Mouse (Mus musculus): ENCODE results near the gene Nme8. TPM values are rescaled to one million over a fixed set of nuclear protein-coding genes. Genes with fewer than 3 reads are reported as not detected.

Nme8 gene
- polyA plus RNA-seq, 1 experiment = not detected

DNA sequence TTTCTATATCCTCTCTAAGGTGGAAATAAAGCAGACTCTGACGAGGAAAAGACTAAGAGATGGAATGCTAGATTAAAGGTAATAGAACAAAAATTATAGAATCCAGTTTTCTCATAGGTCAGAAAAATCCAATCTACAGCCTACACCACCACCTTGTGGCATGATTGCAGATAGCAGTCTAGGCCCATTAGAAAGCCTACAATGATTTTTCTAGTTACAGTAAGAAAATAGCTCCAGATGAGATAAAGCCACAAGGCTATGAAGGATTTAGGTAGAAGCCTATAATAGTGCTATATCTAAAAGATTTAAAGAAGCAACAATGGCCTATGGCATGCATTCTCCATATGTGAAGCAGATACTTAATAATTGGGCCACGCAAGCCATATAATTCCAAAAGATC, 13.6 kb downstream of the Nme8 start:
- Histone ChIP-seq H3K27ac (ENCODE audit: control insufficient read depth, insufficient read depth, low read length) (no peak overlapping the region), H3K4me3 (ENCODE audit: control insufficient read depth, insufficient read depth, low read length) (no peak overlapping the region), H3K36me3 (ENCODE audit: control insufficient read depth, insufficient read depth, low read length) (no peaks in the 10 kb centered on the region), H3K4me1 (replicated peaks; ENCODE audit: control insufficient read depth, insufficient read depth, low read length) (no peaks in the 10 kb centered on the region), H3K27me3 (ENCODE audit: control insufficient read depth, insufficient read depth, low read length) (no peaks in the 10 kb centered on the region)
- no peak for TF ChIP-seq CTCF (IDR thresholded peaks at IDR 0.05; ENCODE audit: borderline replicate concordance, control insufficient read depth, extremely low read depth, insufficient read depth, low read length, poor library complexity)
- TF ChIP-seq POLR2A (IDR thresholded peaks at IDR 0.05; ENCODE audit: control insufficient read depth, extremely low read depth, insufficient read depth, low read length, poor library complexity) = no peak
- DNase-seq = no peak
- WGBS = 60% methylated on average over 2 of the region's 2 CpGs

GRCm38 (mm10) chr13:19682879-19683640, 14.5 kb downstream of the Nme8 start:
- no peak for DNase-seq
- H3K27ac ChIP-seq (ENCODE audit: control insufficient read depth, insufficient read depth, low read length) = no peak overlapping the region
- no peaks in the 10 kb centered on the region for H3K27me3 ChIP-seq (ENCODE audit: control insufficient read depth, insufficient read depth, low read length)
- H3K4me3 ChIP-seq (ENCODE audit: control insufficient read depth, insufficient read depth, low read length) = no peak overlapping the region
- H3K36me3 ChIP-seq (ENCODE audit: control insufficient read depth, insufficient read depth, low read length) = no peaks in the 10 kb centered on the region
- TF ChIP-seq CTCF (IDR thresholded peaks at IDR 0.05; ENCODE audit: borderline replicate concordance, control insufficient read depth, extremely low read depth, insufficient read depth, low read length, poor library complexity) = no peak
- TF ChIP-seq POLR2A (IDR thresholded peaks at IDR 0.05; ENCODE audit: control insufficient read depth, extremely low read depth, insufficient read depth, low read length, poor library complexity) = no peak
- 93% methylated on average over 8 of the region's 8 CpGs for WGBS
- H3K4me1 ChIP-seq (replicated peaks; ENCODE audit: control insufficient read depth, insufficient read depth, low read length) = no peaks in the 10 kb centered on the region

GRCm38 (mm10) chr13:19674601-19675000, 23.0 kb downstream of the Nme8 start:
- H3K4me3 ChIP-seq (ENCODE audit: control insufficient read depth, insufficient read depth, low read length) = no peak overlapping the region
- TF ChIP-seq CTCF (IDR thresholded peaks at IDR 0.05; ENCODE audit: borderline replicate concordance, control insufficient read depth, extremely low read depth, insufficient read depth, low read length, poor library complexity) (no peak), POLR2A (IDR thresholded peaks at IDR 0.05; ENCODE audit: control insufficient read depth, extremely low read depth, insufficient read depth, low read length, poor library complexity) (no peak)
- no peak overlapping the region for H3K27ac ChIP-seq (ENCODE audit: control insufficient read depth, insufficient read depth, low read length)
- no peak for DNase-seq
- H3K27me3 ChIP-seq (ENCODE audit: control insufficient read depth, insufficient read depth, low read length) = no peaks in the 10 kb centered on the region
- no peaks in the 10 kb centered on the region for H3K36me3 ChIP-seq (ENCODE audit: control insufficient read depth, insufficient read depth, low read length)
- no peaks in the 10 kb centered on the region for H3K4me1 ChIP-seq (replicated peaks; ENCODE audit: control insufficient read depth, insufficient read depth, low read length)

- Histone ChIP-seq H3K27ac (ENCODE audit: control insufficient read depth, insufficient read depth, low read length) (no peak overlapping the region), H3K4me3 (ENCODE audit: control insufficient read depth, insufficient read depth, low read length) (no peak overlapping the region), H3K36me3 (ENCODE audit: control insufficient read depth, insufficient read depth, low read length) (no peaks in the 10 kb centered on the region), H3K27me3 (ENCODE audit: control insufficient read depth, insufficient read depth, low read length) (no peaks in the 10 kb centered on the region), H3K4me1 (replicated peaks; ENCODE audit: control insufficient read depth, insufficient read depth, low read length) (no peaks in the 10 kb centered on the region)
- no peak for DNase-seq
- 96% methylated on average over 3 of the region's 3 CpGs for WGBS
- no peak for TF ChIP-seq POLR2A (IDR thresholded peaks at IDR 0.05; ENCODE audit: control insufficient read depth, extremely low read depth, insufficient read depth, low read length, poor library complexity)
- TF ChIP-seq CTCF (IDR thresholded peaks at IDR 0.05; ENCODE audit: borderline replicate concordance, control insufficient read depth, extremely low read depth, insufficient read depth, low read length, poor library complexity) = no peak
Measured at GRCm38 (mm10) chr13:19674025-19674424, 23.6 kb downstream of the Nme8 start.

DNA sequence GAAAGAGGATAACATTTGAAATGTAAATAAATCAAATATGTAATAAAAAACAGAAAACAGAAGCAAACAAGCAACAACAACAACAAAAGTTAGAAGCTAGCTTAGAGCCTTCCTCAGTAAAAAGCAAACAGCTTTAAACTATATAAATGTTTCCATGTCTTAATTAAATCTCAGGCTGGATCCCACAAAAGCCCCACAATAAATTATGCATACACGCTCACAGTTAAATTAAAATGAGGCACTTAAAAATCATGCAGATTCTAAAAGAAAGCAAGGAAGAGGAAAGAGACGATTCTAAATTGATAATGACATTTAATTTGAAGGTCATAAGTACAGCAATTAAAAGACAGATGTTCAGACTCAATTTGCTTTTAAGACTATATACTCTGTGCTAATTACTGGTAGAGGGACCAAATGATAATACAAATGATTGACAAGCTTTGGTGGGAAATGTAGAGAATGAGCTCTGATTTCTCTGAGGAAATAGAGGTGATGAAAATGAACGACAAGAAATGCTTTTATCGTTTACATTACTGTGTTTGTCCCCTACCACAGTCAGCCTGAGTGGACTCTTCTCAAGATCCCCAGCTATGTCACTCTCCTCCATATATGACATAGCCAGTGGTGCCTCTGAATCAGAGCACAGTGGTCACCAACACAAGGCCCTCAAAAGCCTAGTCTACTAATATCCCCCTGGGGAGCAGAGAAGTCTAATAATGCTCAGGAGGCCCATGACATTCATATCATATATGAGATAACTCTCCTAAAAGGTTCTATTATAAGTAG, 29.0 kb downstream of the Nme8 start:
- no peak overlapping the region for H3K27ac ChIP-seq (ENCODE audit: control insufficient read depth, insufficient read depth, low read length)
- H3K4me1 ChIP-seq (replicated peaks; ENCODE audit: control insufficient read depth, insufficient read depth, low read length) = no peaks in the 10 kb centered on the region
- H3K4me3 ChIP-seq (ENCODE audit: control insufficient read depth, insufficient read depth, low read length) = no peak overlapping the region
- no peak for DNase-seq
- no peaks in the 10 kb centered on the region for H3K27me3 ChIP-seq (ENCODE audit: control insufficient read depth, insufficient read depth, low read length)
- 94% methylated on average over 4 of the region's 4 CpGs for WGBS
- no peaks in the 10 kb centered on the region for H3K36me3 ChIP-seq (ENCODE audit: control insufficient read depth, insufficient read depth, low read length)
- TF ChIP-seq POLR2A (IDR thresholded peaks at IDR 0.05; ENCODE audit: control insufficient read depth, extremely low read depth, insufficient read depth, low read length, poor library complexity) (no peak), CTCF (IDR thresholded peaks at IDR 0.05; ENCODE audit: borderline replicate concordance, control insufficient read depth, extremely low read depth, insufficient read depth, low read length, poor library complexity) (no peak)

GRCm38 (mm10) chr13:19652405-19652804, 45.2 kb downstream of the Nme8 start:
- no peaks in the 10 kb centered on the region for H3K4me1 ChIP-seq (replicated peaks; ENCODE audit: control insufficient read depth, insufficient read depth, low read length)
- WGBS = 95% methylated on average over 2 of the region's 2 CpGs
- no peak overlapping the region for H3K4me3 ChIP-seq (ENCODE audit: control insufficient read depth, insufficient read depth, low read length)
- no peak for DNase-seq
- no peaks in the 10 kb centered on the region for H3K36me3 ChIP-seq (ENCODE audit: control insufficient read depth, insufficient read depth, low read length)
- H3K27me3 ChIP-seq (ENCODE audit: control insufficient read depth, insufficient read depth, low read length) = no peaks in the 10 kb centered on the region
- no peak for TF ChIP-seq POLR2A (IDR thresholded peaks at IDR 0.05; ENCODE audit: control insufficient read depth, extremely low read depth, insufficient read depth, low read length, poor library complexity)
- TF ChIP-seq CTCF (IDR thresholded peaks at IDR 0.05; ENCODE audit: borderline replicate concordance, control insufficient read depth, extremely low read depth, insufficient read depth, low read length, poor library complexity) = no peak
- no peak overlapping the region for H3K27ac ChIP-seq (ENCODE audit: control insufficient read depth, insufficient read depth, low read length)
